Mouse (Mus musculus) embryonic facial prominence, embryonic 12.5 days (tissue): ENCODE data around the gene Ttll8. TPM values are rescaled to one million over a fixed set of nuclear protein-coding genes. Genes with fewer than 3 reads are reported as not detected.

Experiments
- ATAC-seq: fragments of 200-750 bp; cut with Nextera tagmentation; 2 replicates; pipeline ENCODE4 v1.8.0; 2017; ENCODE audit not compliant: insufficient number of reproducible peaks, insufficient read depth, low FRiP score, low TSS enrichment
- H3K27ac ChIP-seq: fragments of 300-500 bp; sonication (generic); 2 replicates; pipeline ENCODE4 v1.5.1; 2016; ENCODE audit warnings: mild to moderate bottlenecking
- H3K27me3 ChIP-seq: fragments of 300-500 bp; sonication (generic); 2 replicates; pipeline ENCODE4 v1.6.1; 2016; ENCODE audit warnings: mild to moderate bottlenecking, moderate library complexity
- H3K36me3 ChIP-seq: fragments of 300-500 bp; sonication (generic); 2 replicates; pipeline ENCODE4 v1.6.1; 2016; ENCODE audit warnings: mild to moderate bottlenecking
- H3K4me1 ChIP-seq: fragments of 300-500 bp; sonication (generic); 2 replicates; pipeline ENCODE4 v1.6.1; 2016
- H3K4me2 ChIP-seq: fragments of 300-500 bp; sonication (generic); replicated peaks from 2 replicates; pipeline ENCODE4 v1.6.1; 2016; ENCODE audit warnings: mild to moderate bottlenecking, moderate library complexity
- H3K4me3 ChIP-seq: fragments of 300-500 bp; sonication (generic); 2 replicates; pipeline ENCODE4 v1.5.1; 2016; ENCODE audit warnings: mild to moderate bottlenecking
- H3K9ac ChIP-seq: fragments of 300-500 bp; sonication (generic); 2 replicates; pipeline ENCODE4 v1.6.1; 2016; ENCODE audit warnings: mild to moderate bottlenecking, moderate library complexity
- H3K9me3 ChIP-seq: fragments of 300-500 bp; sonication (generic); 2 replicates; pipeline ENCODE4 v1.6.1; 2016; ENCODE audit warnings: mild to moderate bottlenecking, moderate library complexity
- WGBS: fragments of 180-500 bp; shearing (Covaris S2); methylation state at CpG from one replicate; pipeline ENCODE4 v1.1.7; 2016; 5-methylcytosine and 5-hydroxymethylcytosine counted together
- polyA plus RNA-seq: library from polyadenylated mRNA; unstranded; fragments of >200 nt; fragmentation: Nextera tagmentation; extraction: Ambion mirVana; gene quantifications from 2 replicates; pipeline ENCODE4 v1.2.1, GENCODE M21; 2016

The Ttll8 gene
- not detected in 2 replicates for polyA plus RNA-seq

GRCm38 (mm10) chr15:88954368-88955072 is at the start of gene Ttll8:
Ttll8 (minus strand) TSS chr15:88954418.
- Histone ChIP-seq H3K4me1 (0 out of 2 replicates have a peak, but pooled peaks cover 3% of the 10 kb centered on the region), H3K9me3 (no peaks in the 10 kb centered on the region), H3K27me3 (peaks cover 35% of the 10 kb centered on the region), H3K36me3 (no peaks in the 10 kb centered on the region), H3K4me2 (peak within 1 kb of the TSS; percentile 77), H3K27ac (no peak within 1 kb of the TSS), H3K4me3 (peak within 1 kb of the TSS; percentile 36), H3K9ac (peak within 1 kb of the TSS; percentile 46; the same call in 1 of the 2 replicates)
- ATAC-seq, result no peak; the same call in 1 of the 2 replicates
- 4% methylated on average over 50 of the region's 53 CpGs for WGBS

- Histone ChIP-seq H3K9me3 (no peaks in the 10 kb centered on the region), H3K4me1 (no peaks in the 10 kb centered on the region), H3K4me3 (no peak overlapping the region), H3K4me2 (no peak overlapping the region), H3K27ac (no peak overlapping the region), H3K9ac (no peak overlapping the region), H3K36me3 (no peaks in the 10 kb centered on the region), H3K27me3 (no peaks in the 10 kb centered on the region)
- no peak for ATAC-seq
- 77% methylated on average over 3 of the region's 3 CpGs for WGBS
Observed at GRCm38 (mm10) chr15:89001245-89001644, 47.0 kb upstream of the Ttll8 start.

- Histone ChIP-seq H3K36me3 (no peaks in the 10 kb centered on the region), H3K9me3 (no peaks in the 10 kb centered on the region), H3K4me3 (no peak overlapping the region), H3K27ac (no peak overlapping the region), H3K27me3 (no peaks in the 10 kb centered on the region), H3K9ac (no peak overlapping the region), H3K4me2 (no peak overlapping the region), H3K4me1 (no peaks in the 10 kb centered on the region)
- no peak for ATAC-seq
- 42% methylated on average over 2 of the region's 2 CpGs for whole genome bisulfite sequencing
Observed at GRCm38 (mm10) chr15:89000367-89000766, 46.1 kb upstream of the Ttll8 start.

- Histone ChIP-seq H3K36me3 (no peaks in the 10 kb centered on the region), H3K9me3 (no peaks in the 10 kb centered on the region), H3K9ac (no peak overlapping the region), H3K27me3 (no peaks in the 10 kb centered on the region), H3K27ac (no peak overlapping the region), H3K4me2 (no peak overlapping the region), H3K4me1 (no peaks in the 10 kb centered on the region), H3K4me3 (no peak overlapping the region)
- 83% methylated on average over 2 of the region's 2 CpGs for WGBS
- ATAC-seq, result no peak
Observed at GRCm38 (mm10) chr15:88999124-88999523, 44.9 kb upstream of the Ttll8 start.

- Histone ChIP-seq H3K36me3 (no peaks in the 10 kb centered on the region), H3K4me3 (no peak overlapping the region), H3K27me3 (no peaks in the 10 kb centered on the region), H3K27ac (no peak overlapping the region), H3K4me1 (no peaks in the 10 kb centered on the region), H3K4me2 (no peak overlapping the region), H3K9me3 (no peaks in the 10 kb centered on the region), H3K9ac (no peak overlapping the region)
- ATAC-seq, result no peak
- WGBS, result 73% methylated on average over 8 of the region's 8 CpGs
Observed at GRCm38 (mm10) chr15:88998636-88999035, 44.4 kb upstream of the Ttll8 start.

- no peaks in the 10 kb centered on the region for H3K4me1 ChIP-seq
- H3K4me3 ChIP-seq, result no peak overlapping the region
- WGBS, result 56% methylated on average over 2 of the region's 2 CpGs
- H3K27me3 ChIP-seq, result no peaks in the 10 kb centered on the region
- ATAC-seq, result no peak
- H3K9me3 ChIP-seq, result no peaks in the 10 kb centered on the region
- no peak overlapping the region for H3K27ac ChIP-seq
- H3K9ac ChIP-seq, result no peak overlapping the region
- no peaks in the 10 kb centered on the region for H3K36me3 ChIP-seq
- no peak overlapping the region for H3K4me2 ChIP-seq
Observed at GRCm38 (mm10) chr15:88989236-88989635, 35.0 kb upstream of the Ttll8 start.

- ATAC-seq, result no peak
- no peaks in the 10 kb centered on the region for H3K4me1 ChIP-seq
- H3K27me3 ChIP-seq, result no peaks in the 10 kb centered on the region
- H3K4me3 ChIP-seq, result no peak within 1 kb of the TSS
- no peak within 1 kb of the TSS for H3K27ac ChIP-seq
- H3K4me2 ChIP-seq, result no peak within 1 kb of the TSS
- 93% methylated on average over 31 of the region's 31 CpGs for WGBS
- no peaks in the 10 kb centered on the region for H3K9me3 ChIP-seq
- no peak within 1 kb of the TSS for H3K9ac ChIP-seq
- H3K36me3 ChIP-seq, result no peaks in the 10 kb centered on the region
Observed at GRCm38 (mm10) chr15:88982534-88983079, 28.4 kb upstream of the Ttll8 start, which contains the start of gene Mov10l1. Mov10l1 (plus strand) TSS chr15:88982909.

GRCm38 (mm10) chr15:88979138-88979446 is 24.9 kb upstream of the Ttll8 start:
- ATAC-seq, result no peak
- Histone ChIP-seq H3K36me3 (no peaks in the 10 kb centered on the region), H3K27ac (no peak overlapping the region), H3K9me3 (no peaks in the 10 kb centered on the region), H3K9ac (no peak overlapping the region), H3K4me3 (no peak overlapping the region), H3K27me3 (no peaks in the 10 kb centered on the region), H3K4me1 (no peaks in the 10 kb centered on the region), H3K4me2 (no peak overlapping the region)
- 70% methylated on average over 3 of the region's 3 CpGs for WGBS

- ATAC-seq, result no peak
- no peak within 1 kb of the TSS for H3K27ac ChIP-seq
- H3K36me3 ChIP-seq, result no peaks in the 10 kb centered on the region
- H3K9ac ChIP-seq, result no peak within 1 kb of the TSS
- no peaks in the 10 kb centered on the region for H3K9me3 ChIP-seq
- no peaks in the 10 kb centered on the region for H3K27me3 ChIP-seq
- H3K4me3 ChIP-seq, result no peak within 1 kb of the TSS
- no peaks in the 10 kb centered on the region for H3K4me1 ChIP-seq
- H3K4me2 ChIP-seq, result no peak within 1 kb of the TSS
- WGBS, result 75% methylated on average over 10 of the region's 10 CpGs
Observed at GRCm38 (mm10) chr15:88978281-88979137, 24.3 kb upstream of the Ttll8 start, which contains the start of gene Mlc1. Mlc1 (minus strand) TSS chr15:88979007.

- no peaks in the 10 kb centered on the region for H3K4me1 ChIP-seq
- H3K4me2 ChIP-seq, result no peak overlapping the region
- no peak for ATAC-seq
- H3K4me3 ChIP-seq, result no peak overlapping the region
- no peaks in the 10 kb centered on the region for H3K36me3 ChIP-seq
- no peaks in the 10 kb centered on the region for H3K27me3 ChIP-seq
- no peak overlapping the region for H3K9ac ChIP-seq
- no peaks in the 10 kb centered on the region for H3K9me3 ChIP-seq
- whole genome bisulfite sequencing, result 83% methylated on average over 4 of the region's 4 CpGs
- no peak overlapping the region for H3K27ac ChIP-seq
Observed at GRCm38 (mm10) chr15:88972300-88972699, 18.1 kb upstream of the Ttll8 start.

GRCm38 (mm10) chr15:88964070-88964578 is 9.9 kb upstream of the Ttll8 start:
- WGBS, result 92% methylated on average over 2 of the region's 2 CpGs

More at GRCm38 (mm10) chr15:88964070-88964578, 9.9 kb upstream of the Ttll8 start:
- H3K9me3 ChIP-seq, result no peaks in the 10 kb centered on the region
- no peaks in the 10 kb centered on the region for H3K4me1 ChIP-seq
- no peak overlapping the region for H3K27ac ChIP-seq
- no peak overlapping the region for H3K4me3 ChIP-seq
- H3K4me2 ChIP-seq, result no peak overlapping the region
- no peaks in the 10 kb centered on the region for H3K27me3 ChIP-seq
- ATAC-seq, result no peak
- no peaks in the 10 kb centered on the region for H3K36me3 ChIP-seq
- no peak overlapping the region for H3K9ac ChIP-seq
